Mouse (Mus musculus) G1E (cell line): Measurements from ENCODE around the gene Ppp1r9a. TPM values are rescaled to one million over a fixed set of nuclear protein-coding genes. Genes with fewer than 3 reads are reported as not detected.

Source experiments
- ATAC-seq: 2 replicates; pipeline ENCODE4 v1.8.0; 2016; ENCODE audit warnings: mild to moderate bottlenecking; ENCODE audit not compliant: insufficient number of reproducible peaks, poor library complexity, low FRiP score, severe bottlenecking; ENCODE audit errors: extremely low read depth
- DNase-seq: peaks from one replicate; pipeline ENCODE4 v3.0.0; 2012; ENCODE audit warnings: low spot score
- H3K27me3 ChIP-seq: 2 replicates; pipeline ENCODE4 v1.6.1; 2012; ENCODE audit warnings: mild to moderate bottlenecking, low read length, inconsistent platforms; ENCODE audit not compliant: insufficient read depth
- H3K36me3 ChIP-seq: replicated peaks from 2 replicates; pipeline ENCODE3; 2012; ENCODE audit warnings: mild to moderate bottlenecking, inconsistent platforms
- H3K4me1 ChIP-seq: 2 replicates; pipeline ENCODE4 v1.6.1; 2012; ENCODE audit warnings: low read depth, low read length, inconsistent platforms, mixed read lengths; ENCODE audit not compliant: insufficient read depth
- H3K4me3 ChIP-seq: 2 replicates; pipeline ENCODE4 v1.5.1; 2012; ENCODE audit warnings: low read depth, mild to moderate bottlenecking, inconsistent platforms, low read length, moderate library complexity, mixed read lengths
- H3K9me3 ChIP-seq: replicated peaks from 2 replicates; pipeline ENCODE4 v1.6.1; 2012; ENCODE audit warnings: inconsistent platforms
- CTCF ChIP-seq: IDR thresholded peaks from 2 replicates; pipeline ENCODE4 v1.5.1; 2012; ENCODE audit warnings: low read depth, low read length, inconsistent platforms, mixed read lengths
- GATA1 ChIP-seq: IDR thresholded peaks from 2 replicates; pipeline ENCODE4 v1.6.1; 2012; ENCODE audit warnings: borderline replicate concordance, low read length, inconsistent platforms, mixed read lengths
- GATA2 ChIP-seq: IDR thresholded peaks from 2 replicates; pipeline ENCODE4 v1.6.1; 2012; ENCODE audit warnings: low read depth, low read length, inconsistent platforms, borderline replicate concordance
- POLR2AphosphoS5 ChIP-seq: IDR thresholded peaks from 2 replicates; pipeline ENCODE4 v1.6.1; 2012; ENCODE audit warnings: low read depth, low read length, inconsistent platforms; ENCODE audit not compliant: insufficient replicate concordance
- TAL1 ChIP-seq: conservative IDR thresholded peaks from 2 replicates; pipeline ENCODE4 v1.6.1; 2012; ENCODE audit warnings: low read depth, low read length, inconsistent platforms, mixed read lengths
- polyA plus RNA-seq: library from polyadenylated mRNA; stranded (reverse); fragments of >175 nt; gene quantifications from 2 replicates; pipeline ENCODE4 v1.2.3, GENCODE M21; 2012
- total RNA-seq, 2 experiments: library from RNA; stranded (forward) in 1 of 2; stranded (reverse) in 1 of 2; fragments of 200-1000 nt in 1 of 2; fragments of >200 nt in 1 of 2; fragmentation: Nextera tagmentation in 1 of 2; gene quantifications; 2 replicates each; pipeline ENCODE4 v1.2.3; 2014 to 2017

The Ppp1r9a gene
- total and polyA plus RNA-seq, 3 experiments = 0.01 to 0.33 TPM; not detected in 1

DNA sequence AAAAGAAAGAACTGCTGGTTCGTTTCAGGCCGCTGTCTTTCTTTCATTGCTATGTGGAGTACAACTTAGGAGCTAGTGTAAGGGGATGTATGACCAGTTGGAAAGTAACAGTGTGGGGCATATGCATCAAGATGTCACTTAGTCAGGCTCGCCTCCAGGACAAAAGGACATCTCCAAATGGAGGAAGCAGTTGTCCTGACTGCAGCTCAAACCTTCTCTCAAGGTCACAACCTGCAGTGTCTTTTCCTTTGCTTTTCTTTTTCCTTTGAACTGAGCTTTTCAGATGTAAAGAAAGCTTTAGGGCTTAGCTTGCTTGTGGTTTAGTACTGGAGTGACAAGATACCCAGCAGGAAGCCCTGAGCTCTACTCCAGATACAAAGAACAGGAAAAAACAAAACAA is 77.4 kb downstream of the Ppp1r9a start:
- DNase-seq (no peak), ATAC-seq (no peak)
- Histone ChIP-seq H3K4me1 (no peaks in the 10 kb centered on the region), H3K36me3 (no peaks in the 10 kb centered on the region), H3K4me3 (no peak overlapping the region), H3K27me3 (peaks cover 15% of the 10 kb centered on the region; the same call in 1 of the 2 replicates), H3K9me3 (no peaks in the 10 kb centered on the region)
- TF ChIP-seq TAL1 = no peak
- no peak for TF ChIP-seq POLR2AphosphoS5
- TF ChIP-seq GATA2 = no peak
- TF ChIP-seq CTCF = no peak
- TF ChIP-seq GATA1 = no peak

DNA sequence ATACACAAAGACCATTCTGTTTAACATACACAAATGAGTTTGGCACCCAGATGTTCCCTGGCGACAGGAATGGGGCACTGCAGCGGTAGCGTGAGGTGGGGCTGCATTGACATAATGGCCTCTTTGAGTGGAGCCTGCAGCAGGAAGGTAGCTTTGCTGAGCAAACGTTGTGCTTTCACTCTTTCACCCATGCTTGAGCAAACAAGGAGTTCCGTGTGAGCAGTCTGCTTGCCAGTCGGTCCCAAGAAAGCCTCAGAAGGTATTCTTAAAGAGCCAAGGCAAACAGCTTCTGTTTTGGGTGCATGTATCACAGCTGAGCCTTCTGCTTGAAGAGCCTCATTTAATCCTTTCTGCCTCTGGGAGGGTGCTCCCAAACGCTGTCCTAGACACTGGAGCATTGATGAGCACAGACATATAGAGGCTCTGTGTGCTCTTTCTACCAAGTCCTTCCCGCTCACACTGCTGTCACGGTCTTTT is 80.0 kb downstream of the Ppp1r9a start:
- TF ChIP-seq CTCF (no peak), GATA1 (no peak), GATA2 (no peak), TAL1 (no peak), POLR2AphosphoS5 (no peak)
- no peaks in the 10 kb centered on the region for H3K4me1 ChIP-seq
- DNase-seq = no peak
- no peak for ATAC-seq
- H3K9me3 ChIP-seq = no peaks in the 10 kb centered on the region
- H3K27me3 ChIP-seq = peaks cover 7% of the 10 kb centered on the region
- H3K36me3 ChIP-seq = no peaks in the 10 kb centered on the region
- no peak overlapping the region for H3K4me3 ChIP-seq

DNA sequence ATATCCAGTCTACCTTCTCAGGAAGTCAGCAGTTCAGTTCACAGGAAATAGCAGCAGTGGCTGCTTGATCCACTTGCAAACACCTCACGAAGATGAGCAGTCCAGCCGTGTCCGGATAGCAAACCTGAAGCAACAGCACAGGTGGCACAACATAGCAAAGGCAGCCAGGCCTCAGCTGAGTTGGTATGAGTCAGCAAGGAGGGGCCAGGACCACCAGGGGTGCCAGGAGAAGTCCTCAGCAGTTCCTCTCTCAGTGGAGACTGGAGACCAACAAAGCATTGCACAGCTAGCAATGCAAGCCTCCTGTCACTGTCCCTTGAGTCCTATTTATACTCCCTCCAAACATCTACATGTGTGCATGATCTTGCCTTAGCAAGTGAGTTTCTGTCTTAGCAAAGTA is 83.0 kb downstream of the Ppp1r9a start:
- H3K9me3 ChIP-seq = no peaks in the 10 kb centered on the region
- TF ChIP-seq POLR2AphosphoS5 = no peak
- TF ChIP-seq TAL1 = no peak
- no peak for TF ChIP-seq GATA2
- no peak for TF ChIP-seq CTCF
- TF ChIP-seq GATA1 = no peak
- H3K36me3 ChIP-seq = no peaks in the 10 kb centered on the region
- DNase-seq (no peak), ATAC-seq (no peak)
- peaks cover 7% of the 10 kb centered on the region for H3K27me3 ChIP-seq
- no peaks in the 10 kb centered on the region for H3K4me1 ChIP-seq
- H3K4me3 ChIP-seq = no peak overlapping the region

GRCm38 (mm10) chr6:4987084-4987483 is 84.4 kb downstream of the Ppp1r9a start:
- no peak for ATAC-seq
- Histone ChIP-seq H3K27me3 (peaks cover 7% of the 10 kb centered on the region), H3K36me3 (no peaks in the 10 kb centered on the region), H3K9me3 (no peaks in the 10 kb centered on the region), H3K4me3 (no peak overlapping the region), H3K4me1 (no peaks in the 10 kb centered on the region)
- no peak for DNase-seq
- TF ChIP-seq CTCF (no peak), TAL1 (no peak), POLR2AphosphoS5 (no peak), GATA2 (no peak), GATA1 (no peak)

- Histone ChIP-seq H3K36me3 (no peaks in the 10 kb centered on the region), H3K4me1 (no peaks in the 10 kb centered on the region), H3K4me3 (no peak overlapping the region), H3K9me3 (peaks cover 10% of the 10 kb centered on the region), H3K27me3 (no peaks in the 10 kb centered on the region; the same call in 1 of the 2 replicates)
- no peak for ATAC-seq
- no peak for DNase-seq
- TF ChIP-seq POLR2AphosphoS5 (no peak), GATA1 (no peak), GATA2 (no peak), CTCF (no peak), TAL1 (no peak)
Observed at GRCm38 (mm10) chr6:4988688-4989087, 86.0 kb downstream of the Ppp1r9a start.

GRCm38 (mm10) chr6:4992308-4992707 is 89.6 kb downstream of the Ppp1r9a start:
- Histone ChIP-seq H3K36me3 (no peaks in the 10 kb centered on the region), H3K27me3 (no peaks in the 10 kb centered on the region), H3K4me1 (no peaks in the 10 kb centered on the region), H3K4me3 (no peak overlapping the region), H3K9me3 (peaks cover 12% of the 10 kb centered on the region)
- no peak for DNase-seq
- no peak for ATAC-seq
- TF ChIP-seq TAL1 (no peak), GATA1 (no peak), CTCF (no peak), GATA2 (no peak)

DNA sequence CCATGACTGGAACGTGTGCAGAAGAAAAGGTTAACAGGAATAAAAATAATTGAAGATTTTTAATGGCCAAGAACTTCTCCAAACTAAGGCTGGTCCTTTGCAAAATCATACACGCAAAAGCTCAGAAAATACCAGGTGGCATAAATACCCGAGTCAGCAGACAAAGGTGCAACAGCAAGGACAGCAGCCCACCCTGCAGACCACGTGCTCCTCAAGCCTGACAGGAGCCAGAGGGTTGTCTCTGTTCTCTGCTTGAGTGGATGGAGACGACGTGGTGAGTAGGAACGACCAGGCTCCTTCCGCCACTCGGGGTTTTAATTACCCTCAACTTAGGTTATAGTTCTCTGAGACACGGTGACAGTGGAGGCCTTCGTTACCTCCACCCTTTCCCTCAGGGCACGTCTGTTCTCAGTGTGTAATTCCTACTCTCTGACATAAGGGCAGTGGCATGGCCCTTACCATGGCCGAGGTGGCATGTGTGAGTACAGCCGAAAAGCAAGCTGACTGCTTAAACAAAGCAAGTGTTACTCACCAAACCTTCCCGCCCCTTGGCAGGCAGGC is 91.0 kb downstream of the Ppp1r9a start:
- no peak for ATAC-seq
- no peak for TF ChIP-seq CTCF
- no peak for TF ChIP-seq TAL1
- no peak for TF ChIP-seq GATA1
- no peak for TF ChIP-seq POLR2AphosphoS5
- no peak for TF ChIP-seq GATA2
- Histone ChIP-seq H3K4me3 (no peak overlapping the region), H3K27me3 (no peaks in the 10 kb centered on the region), H3K36me3 (no peaks in the 10 kb centered on the region), H3K9me3 (peaks cover 12% of the 10 kb centered on the region), H3K4me1 (no peaks in the 10 kb centered on the region)
- no peak for DNase-seq
